Comparison of ENCODE assay signal across 9 mouse cellular contexts in genomic region chr2:24181683-24182331, GRCm38 (mm10). TPM values are rescaled to one million over a fixed set of nuclear protein-coding genes. Genes with fewer than 3 reads are reported as not detected.
DNase-seq lines count a peak whose midpoint lies in the region; ATAC-seq and TF ChIP-seq lines count a peak whose summit lies in the region.
"Not testable (repeated sequence)": the region's sequence is repeated elsewhere in the genome, so short reads cannot be mapped to it uniquely, and the experiment has no call there.
"Had no signal": no experiment of that assay in that cellular context is flagged by ENCODE, and none has a peak within 500 bp of the region (broad histone marks: within the 10 kb centered on the region; RNA-seq: fewer than 3 reads in every experiment).

No protein-coding gene starts in this region.

- 3% methylated on average over 14 of the region's 14 CpGs for WGBS in bone marrow, adult 2 months
- 15% methylated on average over 14 of the region's 14 CpGs for WGBS in embryonic facial prominence, embryonic 12.5 days
- 13% methylated on average over 14 of the region's 14 CpGs for WGBS in intestine, embryonic 14.5 days
- 18% methylated on average over 14 of the region's 14 CpGs for WGBS in neural tube, embryonic 13.5 days

- H3K27me3 ChIP-seq in embryonic facial prominence, embryonic 12.5 days; intestine, embryonic 14.5 days (replicated peaks; ENCODE audit: control insufficient read depth, insufficient read depth, low read length); neural tube, embryonic 13.5 days: not testable (repeated sequence)

- H3K9ac ChIP-seq in embryonic facial prominence, embryonic 12.5 days; intestine, embryonic 14.5 days (ENCODE audit: low read length): not testable (repeated sequence)
- 0 out of 2 replicates have a peak overlapping the region, but pooled peaks have one; percentile 22 for H3K9ac ChIP-seq in neural tube, embryonic 13.5 days

- not testable (repeated sequence) for H3K4me1 ChIP-seq in bone marrow, adult 2 months (ENCODE audit: control insufficient read depth, insufficient read depth, low read length); embryonic facial prominence, embryonic 12.5 days; intestine, embryonic 14.5 days (replicated peaks; ENCODE audit: control insufficient read depth, insufficient read depth, low read length); neural tube, embryonic 13.5 days (replicated peaks)

- peak; percentile 54 for DNase-seq in intestine, embryonic 14.5 days (ENCODE audit: low spot score)
- DNase-seq in layer of hippocampus, postnatal 25 days (ENCODE audit: extremely low spot score in 1 of 2, low spot score in 1 of 2): peak; percentile 20 to 33
- DNase-seq in lung, adult 18-20 months: peak; percentile 42 to 47
- DNase-seq in thymus, postnatal 25 days: peak; percentile 1

- TF ChIP-seq POLR2A in bone marrow, adult 2 months (IDR thresholded peaks at IDR 0.05; ENCODE audit: borderline replicate concordance, control insufficient read depth, low read depth, low read length): not testable (repeated sequence)

- H3K27ac ChIP-seq in bone marrow, adult 2 months (ENCODE audit: control insufficient read depth, insufficient read depth, low read depth, low read length, poor library complexity): peak overlapping the region; percentile 26; the same call in 1 of the 2 replicates
- not testable (repeated sequence) for H3K27ac ChIP-seq in embryonic facial prominence, embryonic 12.5 days; intestine, embryonic 14.5 days (ENCODE audit: low read depth); neural tube, embryonic 13.5 days (replicated peaks)

- not testable (repeated sequence) for H3K36me3 ChIP-seq in embryonic facial prominence, embryonic 12.5 days; intestine, embryonic 14.5 days (ENCODE audit: control insufficient read depth, insufficient read depth, low read length); neural tube, embryonic 13.5 days

- H3K9me3 ChIP-seq in embryonic facial prominence, embryonic 12.5 days; intestine, embryonic 14.5 days (ENCODE audit: control insufficient read depth, low read length); neural tube, embryonic 13.5 days: not testable (repeated sequence)

- peak overlapping the region; percentile 21 for H3K4me3 ChIP-seq in bone marrow, adult 2 months (replicated peaks; ENCODE audit: control insufficient read depth, low read depth, low read length)
- not testable (repeated sequence) for H3K4me3 ChIP-seq in embryonic facial prominence, embryonic 12.5 days; intestine, embryonic 14.5 days (ENCODE audit: low read depth, low read length); neural tube, embryonic 13.5 days

- TF ChIP-seq CTCF in bone marrow, adult 2 months (IDR thresholded peaks at IDR 0.05; ENCODE audit: control insufficient read depth, insufficient read depth, low read length): peak; percentile 20; the same call in 1 of the 2 replicates

- peak overlapping the region; percentile 39 for H3K4me2 ChIP-seq in embryonic facial prominence, embryonic 12.5 days (replicated peaks)
- H3K4me2 ChIP-seq in intestine, embryonic 14.5 days (ENCODE audit: low read length): peak overlapping the region; percentile 32
- peak overlapping the region; percentile 44 for H3K4me2 ChIP-seq in neural tube, embryonic 13.5 days

- peak; percentile 47; the same call in 1 of the 2 replicates for ATAC-seq in embryonic facial prominence, embryonic 12.5 days (ENCODE audit: insufficient number of reproducible peaks, insufficient read depth, low FRiP score, low TSS enrichment)
- ATAC-seq in granulocyte monocyte progenitor cell, adult 5-6 weeks (replicated peaks; ENCODE audit: poor library complexity, severe bottlenecking): peak; percentile 90
- not testable (repeated sequence) for ATAC-seq in intestine, embryonic 14.5 days (replicated peaks; ENCODE audit: low FRiP score, low TSS enrichment, low read depth)
- peak; percentile 69 for ATAC-seq in neural tube, embryonic 13.5 days (ENCODE audit: low read depth)

RNA-seq across cellular contexts. Expression of gene Il1f9, which starts 4.5 kb away (rescaled TPM):
- polyA plus RNA-seq in bone marrow, adult 2 months (2011; ENCODE audit: insufficient read depth, insufficient read length, low replicate concordance, missing spikeins): 3.7 and 18.1 TPM in 2 replicates
- polyA plus RNA-seq in embryonic facial prominence, embryonic 12.5 days (2016; fragmentation: Nextera tagmentation; extraction: Ambion mirVana): not detected in 2 replicates
- 2.5 TPM in 1 of 2 replicates, not detected in the other for total RNA-seq in granulocyte monocyte progenitor cell, adult 5-6 weeks (2014; fragmentation: Nextera tagmentation)
- total RNA-seq in granulocyte monocyte progenitor cell, adult 5-6 weeks (2017): 2.0 and 2.3 TPM in 2 replicates
- polyA plus RNA-seq in intestine, embryonic 14.5 days (2014; fragmentation: Nextera tagmentation; extraction: Ambion mirVana): not detected in 2 replicates
- not detected for total RNA-seq in layer of hippocampus, postnatal 25 days (2021)
- not detected in 2 replicates for polyA plus RNA-seq in neural tube, embryonic 13.5 days (2015; fragmentation: Nextera tagmentation; extraction: Ambion mirVana)
- polyA plus RNA-seq: small intestine, adult 2 months had no signal

RNA-seq across cellular contexts. Expression of gene Il1f8, which starts 28.8 kb away (rescaled TPM):
- polyA plus RNA-seq in bone marrow, adult 2 months (2011; ENCODE audit: insufficient read depth, insufficient read length, low replicate concordance, missing spikeins): not detected in 2 replicates
- polyA plus RNA-seq in embryonic facial prominence, embryonic 12.5 days (2016; fragmentation: Nextera tagmentation; extraction: Ambion mirVana): not detected in 2 replicates
- not detected in 2 replicates for total RNA-seq in granulocyte monocyte progenitor cell, adult 5-6 weeks (2014; fragmentation: Nextera tagmentation)
- not detected in 2 replicates for total RNA-seq in granulocyte monocyte progenitor cell, adult 5-6 weeks (2017)
- not detected in 2 replicates for polyA plus RNA-seq in intestine, embryonic 14.5 days (2014; fragmentation: Nextera tagmentation; extraction: Ambion mirVana)
- not detected for total RNA-seq in layer of hippocampus, postnatal 25 days (2021)
- polyA plus RNA-seq in neural tube, embryonic 13.5 days (2015; fragmentation: Nextera tagmentation; extraction: Ambion mirVana): not detected in 2 replicates
- polyA plus RNA-seq: small intestine, adult 2 months had no signal

RNA-seq across cellular contexts. Expression of gene Il1f6, which starts 33.4 kb away (rescaled TPM):
- not detected in 2 replicates for polyA plus RNA-seq in bone marrow, adult 2 months (2011; ENCODE audit: insufficient read depth, insufficient read length, low replicate concordance, missing spikeins)
- not detected in 2 replicates for polyA plus RNA-seq in embryonic facial prominence, embryonic 12.5 days (2016; fragmentation: Nextera tagmentation; extraction: Ambion mirVana)
- total RNA-seq in granulocyte monocyte progenitor cell, adult 5-6 weeks (2014; fragmentation: Nextera tagmentation): not detected in 2 replicates
- not detected in 2 replicates for total RNA-seq in granulocyte monocyte progenitor cell, adult 5-6 weeks (2017)
- not detected in 2 replicates for polyA plus RNA-seq in intestine, embryonic 14.5 days (2014; fragmentation: Nextera tagmentation; extraction: Ambion mirVana)
- not detected for total RNA-seq in layer of hippocampus, postnatal 25 days (2021)
- polyA plus RNA-seq in neural tube, embryonic 13.5 days (2015; fragmentation: Nextera tagmentation; extraction: Ambion mirVana): not detected in 2 replicates
- polyA plus RNA-seq: small intestine, adult 2 months had no signal

Comparison
In these comparisons a context has a peak if more than half of its experiments do, and no peak if none do; other contexts are left out.
1. DNase-seq: peak in every context shown above with its lines; median percentile 54 in intestine, embryonic 14.5 days; 44 in lung, adult 18-20 months; 26 in layer of hippocampus, postnatal 25 days; 1 in thymus, postnatal 25 days.